Mouse (Mus musculus) midbrain, embryonic 13.5 days (tissue): ENCODE results near the gene Ttc33. TPM values are rescaled to one million over a fixed set of nuclear protein-coding genes. Genes with fewer than 3 reads are reported as not detected.

ENCODE experiments used
- ATAC-seq: fragments of 200-750 bp; cut with Nextera tagmentation; 2 replicates; pipeline ENCODE4 v1.8.0; 2017; ENCODE audit warnings: mild to moderate bottlenecking, moderate TSS enrichment, moderate library complexity
- H3K27ac ChIP-seq: fragments of 300-500 bp; sonication (generic); 2 replicates; pipeline ENCODE4 v1.5.1; 2015; ENCODE audit warnings: inconsistent platforms, mild to moderate bottlenecking, moderate library complexity
- H3K27me3 ChIP-seq: fragments of 300-500 bp; sonication (generic); 2 replicates; pipeline ENCODE4 v1.6.1; 2015; ENCODE audit warnings: mild to moderate bottlenecking, inconsistent platforms
- H3K36me3 ChIP-seq: fragments of 300-500 bp; sonication (generic); 2 replicates; pipeline ENCODE4 v1.6.1; 2015; ENCODE audit warnings: mild to moderate bottlenecking, inconsistent platforms
- H3K4me1 ChIP-seq: fragments of 300-500 bp; sonication (generic); replicated peaks from 2 replicates; pipeline ENCODE4 v1.6.1; 2015; ENCODE audit warnings: inconsistent platforms
- H3K4me2 ChIP-seq: fragments of 300-500 bp; sonication (generic); replicated peaks from 2 replicates; pipeline ENCODE4 v1.6.1; 2015; ENCODE audit warnings: moderate library complexity, mild to moderate bottlenecking, inconsistent platforms
- H3K4me3 ChIP-seq: fragments of 300-500 bp; sonication (generic); replicated peaks from 2 replicates; pipeline ENCODE4 v1.5.1; 2015; ENCODE audit warnings: mild to moderate bottlenecking, inconsistent platforms
- H3K9ac ChIP-seq: fragments of 300-500 bp; sonication (generic); replicated peaks from 2 replicates; pipeline ENCODE4 v1.6.1; 2015; ENCODE audit warnings: mild to moderate bottlenecking, inconsistent platforms
- H3K9me3 ChIP-seq: fragments of 300-500 bp; sonication (generic); 2 replicates; pipeline ENCODE4 v1.6.1; 2016; ENCODE audit warnings: mild to moderate bottlenecking, inconsistent platforms
- WGBS: fragments of 180-500 bp; shearing (Covaris S2); methylation state at CpG from one replicate; pipeline ENCODE4 v1.1.7; 2015; 5-methylcytosine and 5-hydroxymethylcytosine counted together
- polyA plus RNA-seq: library from polyadenylated mRNA; unstranded; fragments of >200 nt; fragmentation: Nextera tagmentation; extraction: Ambion mirVana; gene quantifications from 2 replicates; pipeline ENCODE4 v1.2.1, GENCODE M21; 2015

The Ttc33 gene
- polyA plus RNA-seq = 57.2 and 59.7 TPM in 2 replicates

GRCm38 (mm10) chr15:5185366-5186292 lies at the start of gene Ttc33:
TSS of gene Ttc33 (plus strand) at chr15:5185525.
- H3K4me1 ChIP-seq = peaks cover 22% of the 10 kb centered on the region
- H3K4me3 ChIP-seq = peak within 1 kb of the TSS; percentile 89
- H3K9me3 ChIP-seq = no peaks in the 10 kb centered on the region
- H3K9ac ChIP-seq = peak within 1 kb of the TSS; percentile 81
- H3K4me2 ChIP-seq = peak within 1 kb of the TSS; percentile 73
- no peaks in the 10 kb centered on the region for H3K27me3 ChIP-seq
- peak; percentile 95 for ATAC-seq
- peaks cover 6% of the 10 kb centered on the region; the same call in 1 of the 2 replicates for H3K36me3 ChIP-seq
- H3K27ac ChIP-seq = peak within 1 kb of the TSS; percentile 85
- under 1% methylated on average over 55 of the region's 55 CpGs for WGBS

DNA sequence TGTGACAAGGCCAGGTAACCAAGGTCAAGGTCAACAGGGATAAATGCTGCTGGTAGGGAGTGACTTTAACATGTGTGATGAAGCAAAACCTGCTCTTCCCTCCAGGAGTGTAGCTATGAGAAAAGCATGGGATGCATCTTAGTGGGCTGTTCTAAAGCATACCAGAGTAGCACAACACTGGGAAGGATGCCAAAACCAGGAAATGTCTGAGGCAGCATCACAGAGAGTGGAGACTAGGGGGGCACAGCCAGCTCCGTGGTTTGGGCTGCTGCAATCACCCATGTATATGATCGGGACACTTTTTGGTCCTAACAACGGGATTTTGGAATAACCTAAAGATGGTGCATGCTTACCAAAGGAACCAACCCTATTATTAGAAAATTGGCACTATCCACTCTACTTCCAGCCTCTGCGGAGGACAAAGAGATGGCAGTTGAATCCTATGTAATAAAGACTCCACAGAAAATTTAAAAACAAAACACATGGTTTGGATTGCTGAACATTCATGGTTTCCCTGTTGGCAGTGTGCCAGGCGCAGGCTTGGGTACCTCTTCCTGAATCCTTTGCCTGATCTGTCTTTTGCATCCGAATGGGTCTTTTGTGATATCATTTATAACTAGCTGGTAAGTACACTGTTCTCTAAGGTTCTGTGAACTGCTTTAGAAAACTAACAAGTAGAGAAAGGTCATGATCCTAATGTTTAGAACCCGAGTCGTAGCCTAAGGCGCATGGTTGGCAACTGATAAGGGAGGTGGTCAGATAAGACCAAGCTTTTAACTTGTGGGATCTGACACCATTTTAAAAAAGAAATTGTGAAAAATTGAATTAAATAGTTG lies 47.1 kb upstream of the Ttc33 start:
- no peak overlapping the region for H3K27ac ChIP-seq

DNA sequence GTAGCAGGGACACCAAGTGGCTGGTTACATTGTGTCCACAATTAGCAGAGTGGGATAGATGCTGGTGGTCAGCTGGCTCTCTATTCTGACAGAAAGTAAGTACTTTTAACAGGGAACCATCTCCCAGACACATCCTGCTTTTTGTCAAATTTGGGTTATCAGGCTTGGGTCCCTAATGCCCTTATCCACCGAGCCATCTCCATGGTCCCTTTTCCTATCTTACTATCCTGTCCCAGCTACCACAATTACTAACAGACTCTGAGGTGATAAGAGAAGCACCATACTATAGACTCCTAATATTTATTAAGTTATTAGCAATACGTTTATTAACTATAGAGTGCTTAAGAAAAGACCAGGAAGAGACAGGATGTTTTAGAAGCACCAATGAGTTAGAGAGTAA lies 46.0 kb upstream of the Ttc33 start:
- no peak overlapping the region for H3K27ac ChIP-seq
- H3K9ac ChIP-seq = no peak overlapping the region
- H3K9me3 ChIP-seq = no peaks in the 10 kb centered on the region
- H3K4me2 ChIP-seq = no peak overlapping the region
- H3K27me3 ChIP-seq = no peaks in the 10 kb centered on the region
- H3K36me3 ChIP-seq = no peaks in the 10 kb centered on the region
- WGBS = 95% methylated on average over 2 of the region's 2 CpGs
- no peak for ATAC-seq
- H3K4me1 ChIP-seq = peaks cover under 1% of the 10 kb centered on the region
- H3K4me3 ChIP-seq = no peak overlapping the region

More for the DNA sequence above, 47.1 kb upstream of the Ttc33 start:
- Histone ChIP-seq H3K4me3 (no peak overlapping the region), H3K27me3 (no peaks in the 10 kb centered on the region), H3K9me3 (no peaks in the 10 kb centered on the region), H3K4me1 (no peaks in the 10 kb centered on the region; the same call in 1 of the 2 replicates), H3K4me2 (no peak overlapping the region), H3K36me3 (no peaks in the 10 kb centered on the region), H3K9ac (no peak overlapping the region)
- 79% methylated on average over 9 of the region's 9 CpGs for WGBS
- ATAC-seq = peak; percentile 69

GRCm38 (mm10) chr15:5139863-5140262 lies 45.5 kb upstream of the Ttc33 start:
- H3K4me3 ChIP-seq = no peak overlapping the region
- no peaks in the 10 kb centered on the region for H3K9me3 ChIP-seq
- H3K27ac ChIP-seq = no peak overlapping the region

DNA sequence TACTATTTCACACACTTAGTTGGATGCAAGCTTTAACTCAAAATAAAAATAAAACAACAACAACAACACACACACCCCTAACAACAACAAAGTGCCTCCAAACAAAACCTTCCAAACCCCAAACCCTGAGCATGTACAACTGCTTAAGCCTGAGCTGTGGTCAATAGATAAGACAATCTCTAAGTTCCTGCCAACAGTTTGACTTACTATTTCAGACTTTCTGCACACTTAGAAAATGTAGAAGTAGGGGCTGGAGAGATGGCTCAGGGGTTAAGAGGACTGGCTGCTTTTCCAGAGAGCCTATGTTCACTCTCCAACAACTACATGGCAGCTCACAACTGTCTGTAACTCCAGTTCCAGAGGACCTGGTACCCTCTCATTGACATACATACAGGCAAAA lies 45.0 kb upstream of the Ttc33 start:
- no peak overlapping the region for H3K4me3 ChIP-seq
- ATAC-seq = no peak
- H3K4me1 ChIP-seq = peaks cover 10% of the 10 kb centered on the region
- H3K9me3 ChIP-seq = no peaks in the 10 kb centered on the region
- no peak overlapping the region for H3K9ac ChIP-seq
- H3K27ac ChIP-seq = no peak overlapping the region
- no peak overlapping the region for H3K4me2 ChIP-seq
- no peaks in the 10 kb centered on the region for H3K27me3 ChIP-seq
- no peaks in the 10 kb centered on the region for H3K36me3 ChIP-seq

More at GRCm38 (mm10) chr15:5139863-5140262, 45.5 kb upstream of the Ttc33 start:
- 87% methylated on average over 7 of the region's 7 CpGs for WGBS
- Histone ChIP-seq H3K4me1 (peaks cover 5% of the 10 kb centered on the region), H3K9ac (no peak overlapping the region), H3K4me2 (no peak overlapping the region), H3K27me3 (no peaks in the 10 kb centered on the region), H3K36me3 (no peaks in the 10 kb centered on the region)
- no peak for ATAC-seq

GRCm38 (mm10) chr15:5142047-5142446 lies 43.3 kb upstream of the Ttc33 start:
- Histone ChIP-seq H3K36me3 (no peaks in the 10 kb centered on the region), H3K4me3 (no peak overlapping the region), H3K27ac (no peak overlapping the region), H3K4me1 (peaks cover 14% of the 10 kb centered on the region), H3K27me3 (no peaks in the 10 kb centered on the region), H3K9ac (no peak overlapping the region), H3K4me2 (no peak overlapping the region), H3K9me3 (no peaks in the 10 kb centered on the region)
- ATAC-seq = no peak
- 72% methylated on average over 5 of the region's 5 CpGs for WGBS

GRCm38 (mm10) chr15:5142714-5143113 lies 42.6 kb upstream of the Ttc33 start:
- Histone ChIP-seq H3K9ac (no peak overlapping the region), H3K27ac (no peak overlapping the region), H3K4me2 (no peak overlapping the region), H3K4me3 (no peak overlapping the region), H3K9me3 (no peaks in the 10 kb centered on the region), H3K27me3 (no peaks in the 10 kb centered on the region), H3K4me1 (peaks cover 14% of the 10 kb centered on the region), H3K36me3 (no peaks in the 10 kb centered on the region)
- no peak for ATAC-seq
- 73% methylated on average over 5 of the region's 5 CpGs for WGBS

DNA sequence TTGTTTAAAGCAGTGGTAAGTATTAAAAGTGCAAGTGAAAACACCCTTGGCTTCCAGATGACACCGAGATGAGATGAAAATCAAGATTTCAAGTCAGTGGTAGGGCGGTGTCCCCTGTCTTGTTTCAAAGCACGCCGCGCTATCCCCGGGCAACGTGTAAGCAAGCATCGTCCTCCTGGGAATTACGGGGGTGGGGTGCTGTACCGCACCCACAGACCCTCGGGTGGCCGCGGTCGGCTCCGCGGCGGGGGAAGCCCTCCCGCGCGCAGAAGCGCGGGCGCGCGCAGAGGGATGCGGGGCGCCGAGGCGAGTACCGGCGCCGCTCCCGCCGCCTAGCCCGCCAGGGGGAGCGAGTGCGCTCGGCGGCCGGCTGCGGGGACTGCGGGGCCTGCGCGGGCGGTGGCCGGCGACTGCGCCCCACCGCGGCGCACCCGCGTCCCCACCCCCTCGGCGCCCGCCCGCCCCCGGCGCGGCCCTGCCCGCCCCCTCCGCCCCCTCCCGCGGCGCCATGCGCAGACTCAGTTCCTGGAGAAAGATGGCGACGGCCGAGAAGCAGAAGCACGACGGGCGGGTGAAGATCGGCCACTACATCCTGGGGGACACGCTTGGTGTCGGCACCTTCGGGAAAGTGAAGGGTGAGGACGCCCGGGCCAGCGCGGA lies 41.8 kb upstream of the Ttc33 start, which contains the start of gene Prkaa1:
TSS of gene Prkaa1 (plus strand) at position 501 of the 660 bp plus-strand sequence.
- peak within 1 kb of the TSS; percentile 92 for H3K9ac ChIP-seq
- H3K27me3 ChIP-seq = no peaks in the 10 kb centered on the region
- ATAC-seq = peak; percentile 94
- H3K4me2 ChIP-seq = peak within 1 kb of the TSS; percentile 68
- H3K36me3 ChIP-seq = no peaks in the 10 kb centered on the region
- peak within 1 kb of the TSS; percentile 84 for H3K4me3 ChIP-seq
- H3K27ac ChIP-seq = peak within 1 kb of the TSS; percentile 92
- WGBS = 0% methylated on average over 65 of the region's 80 CpGs
- no peaks in the 10 kb centered on the region for H3K9me3 ChIP-seq
- H3K4me1 ChIP-seq = peaks cover 14% of the 10 kb centered on the region

DNA sequence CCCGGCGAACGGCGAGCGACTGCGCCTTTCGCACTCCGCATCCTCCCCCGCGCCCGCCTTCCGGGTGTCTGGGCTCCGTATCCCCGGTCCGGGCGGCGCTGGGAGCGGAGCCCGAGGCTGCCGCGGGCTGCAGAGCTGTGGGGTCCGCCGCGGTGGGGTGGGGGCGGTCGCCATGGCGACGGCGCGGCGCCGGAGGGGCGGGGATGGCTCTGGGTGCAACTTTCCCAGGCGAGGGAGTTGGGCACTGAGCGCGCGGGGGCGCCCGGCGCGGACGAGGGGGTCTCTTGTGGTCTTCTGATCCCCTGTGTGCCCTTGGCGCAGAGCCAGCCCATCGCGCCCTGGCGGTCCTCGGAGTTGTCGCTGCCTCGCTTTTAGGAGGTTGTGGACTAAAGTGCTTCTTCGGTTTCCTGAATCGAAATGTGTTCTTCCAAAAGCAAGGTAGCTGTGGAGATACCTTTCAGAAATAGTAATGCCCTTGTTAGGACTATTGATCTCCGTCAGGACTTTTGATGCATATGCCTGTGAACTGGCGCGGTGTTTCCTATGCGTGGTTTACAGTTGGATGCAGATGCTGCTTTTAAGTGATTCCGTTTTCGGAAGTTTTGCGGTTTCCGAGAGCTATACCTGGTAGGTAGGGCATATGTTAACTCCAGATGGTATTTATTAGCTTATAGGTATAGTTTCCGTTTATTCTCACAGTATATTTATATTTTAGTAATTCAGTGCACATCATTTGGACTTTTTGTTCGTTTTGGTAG lies 41.1 kb upstream of the Ttc33 start:
- peak overlapping the region; percentile 92 for H3K27ac ChIP-seq
- H3K4me3 ChIP-seq = peak overlapping the region; percentile 84
- peak overlapping the region; percentile 68 for H3K4me2 ChIP-seq
- peaks cover 14% of the 10 kb centered on the region for H3K4me1 ChIP-seq
- H3K36me3 ChIP-seq = no peaks in the 10 kb centered on the region
- H3K27me3 ChIP-seq = no peaks in the 10 kb centered on the region
- ATAC-seq = peak; percentile 95
- H3K9me3 ChIP-seq = no peaks in the 10 kb centered on the region
- peak overlapping the region; percentile 92 for H3K9ac ChIP-seq
- WGBS = 1% methylated on average over 59 of the region's 61 CpGs

- Histone ChIP-seq H3K36me3 (no peaks in the 10 kb centered on the region), H3K4me1 (peaks cover 14% of the 10 kb centered on the region), H3K27ac (no peak overlapping the region), H3K4me3 (peak overlapping the region; percentile 84), H3K9ac (peak overlapping the region; percentile 11; the same call in 1 of the 2 replicates), H3K4me2 (peak overlapping the region; percentile 68), H3K27me3 (no peaks in the 10 kb centered on the region), H3K9me3 (no peaks in the 10 kb centered on the region)
- WGBS = 42% methylated on average over 9 of the region's 9 CpGs
- ATAC-seq = no peak
These were observed 40.0 kb upstream of the Ttc33 start for GRCm38 (mm10) chr15:5145196-5145945.
